Mouse (Mus musculus): ENCODE data around the gene Plcb4.

GRCm38 (mm10) chr2:135687585-135687984 is 28.8 kb downstream of the Plcb4 start:
- TF ChIP-seq CTCF (IDR thresholded peaks at IDR 0.05; ENCODE audit: low read depth), result no peak
- TF ChIP-seq EP300 (optimal IDR thresholded peaks at IDR 0.05), result no peak
